Mouse (Mus musculus): ENCODE data around the gene Hat1.

DNA sequence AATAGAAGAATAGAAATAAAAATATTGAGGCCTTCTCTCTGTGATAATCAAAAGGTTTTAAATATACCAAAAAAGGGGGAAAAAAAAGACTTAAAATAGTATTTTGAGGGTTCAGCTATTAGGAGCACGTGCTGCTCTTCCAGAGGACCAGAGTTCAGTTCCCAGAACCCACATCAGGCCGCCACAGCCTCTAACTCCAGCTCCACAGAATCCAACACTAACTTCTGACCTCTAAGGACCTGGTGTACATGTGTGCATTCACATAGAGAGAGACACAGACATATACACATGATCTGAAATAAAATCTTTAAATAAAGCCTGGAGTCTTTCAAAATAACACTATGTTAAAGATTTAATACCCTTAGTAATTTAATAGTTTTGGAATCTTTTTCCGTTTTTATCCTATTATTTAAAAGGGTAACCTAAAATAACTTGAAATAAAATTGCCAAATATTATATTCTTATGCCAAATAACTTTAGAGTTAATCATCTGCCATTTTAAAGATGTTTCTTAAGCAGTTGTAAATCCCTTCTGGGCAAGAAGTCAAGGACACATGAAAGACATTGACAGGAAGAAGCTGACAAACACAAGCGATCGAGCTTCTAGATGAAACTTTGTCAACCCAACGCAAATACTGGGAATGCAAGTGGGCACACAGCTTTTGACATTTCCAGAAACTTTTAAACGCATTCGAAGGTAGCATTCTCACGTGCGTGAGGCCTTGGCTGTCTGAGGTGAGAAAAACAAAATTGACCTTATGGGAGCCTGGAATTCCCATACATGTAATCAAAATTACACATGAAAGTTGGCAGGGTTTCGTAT is 37.6 kb upstream of the Hat1 start:
- no peak for TF ChIP-seq MAX (IDR thresholded peaks at IDR 0.05; ENCODE audit: low read length)
- TF ChIP-seq PAX5 (IDR thresholded peaks at IDR 0.05; ENCODE audit: low read length) = no peak
- no peak for TF ChIP-seq USF1 (IDR thresholded peaks at IDR 0.05; ENCODE audit: low read depth, low read length)
- TF ChIP-seq SMC3 (IDR thresholded peaks at IDR 0.05; ENCODE audit: low read depth, low read length) = no peak
- no peak for TF ChIP-seq EP300 (IDR thresholded peaks at IDR 0.05; ENCODE audit: low read length)
- TF ChIP-seq ZNF384 (IDR thresholded peaks at IDR 0.05; ENCODE audit: low read depth, low read length) = no peak
- TF ChIP-seq POLR2A (IDR thresholded peaks at IDR 0.05; ENCODE audit: low read depth, low read length) = no peak
- no peak for TF ChIP-seq CTCF (conservative IDR thresholded peaks at IDR 0.05 in 1 of 2, IDR thresholded peaks at IDR 0.05 in 1 of 2; ENCODE audit: low read depth in 2 of 2, low read length in 2 of 2)
- TF ChIP-seq NRF1 (IDR thresholded peaks at IDR 0.05; ENCODE audit: low read depth, low read length) = no peak
